Mouse (Mus musculus): ENCODE measurements around the gene Ggcx. TPM values are rescaled to one million over a fixed set of nuclear protein-coding genes. Genes with fewer than 3 reads are reported as not detected.
"Not testable (repeated sequence)": the region's sequence is repeated elsewhere in the genome, so short reads cannot be mapped to it uniquely, and the experiment has no call there.

The Ggcx gene
- polyA plus RNA-seq, 1 experiment, result 8.1 TPM

GRCm38 (mm10) chr6:72454072-72454746, 40.1 kb downstream of the Ggcx start:
- Histone ChIP-seq H3K27ac (ENCODE audit: control insufficient read depth, insufficient read depth, low read depth, low read length, poor library complexity) (peak overlapping the region; percentile 41), H3K4me1 (ENCODE audit: control insufficient read depth, insufficient read depth, low read length) (peaks cover 2% of the 10 kb centered on the region; the same call in 1 of the 2 replicates), H3K4me3 (replicated peaks; ENCODE audit: control insufficient read depth, low read depth, low read length) (no peak overlapping the region)
- WGBS, result 58% methylated on average over 7 of the region's 7 CpGs
- no peak for TF ChIP-seq CTCF (IDR thresholded peaks at IDR 0.05; ENCODE audit: control insufficient read depth, insufficient read depth, low read length)
- no peak for TF ChIP-seq POLR2A (IDR thresholded peaks at IDR 0.05; ENCODE audit: borderline replicate concordance, control insufficient read depth, low read depth, low read length)

- H3K4me1 ChIP-seq (ENCODE audit: control insufficient read depth, insufficient read depth, low read length), result peaks cover 2% of the 10 kb centered on the region; the same call in 1 of the 2 replicates
- TF ChIP-seq CTCF (IDR thresholded peaks at IDR 0.05; ENCODE audit: control insufficient read depth, insufficient read depth, low read length), result no peak
- TF ChIP-seq POLR2A (IDR thresholded peaks at IDR 0.05; ENCODE audit: borderline replicate concordance, control insufficient read depth, low read depth, low read length), result no peak
- WGBS, result 80% methylated on average over 7 of the region's 7 CpGs
- no peak overlapping the region for H3K27ac ChIP-seq (ENCODE audit: control insufficient read depth, insufficient read depth, low read depth, low read length, poor library complexity)
- H3K4me3 ChIP-seq (replicated peaks; ENCODE audit: control insufficient read depth, low read depth, low read length), result no peak overlapping the region
Observed at GRCm38 (mm10) chr6:72454833-72455373, 40.8 kb downstream of the Ggcx start.

GRCm38 (mm10) chr6:72456567-72456966, 42.5 kb downstream of the Ggcx start:
- H3K27ac ChIP-seq (ENCODE audit: control insufficient read depth, insufficient read depth, low read depth, low read length, poor library complexity), result no peak overlapping the region
- peaks cover 2% of the 10 kb centered on the region; the same call in 1 of the 2 replicates for H3K4me1 ChIP-seq (ENCODE audit: control insufficient read depth, insufficient read depth, low read length)
- 65% methylated on average over 4 of the region's 4 CpGs for WGBS
- no peak overlapping the region for H3K4me3 ChIP-seq (replicated peaks; ENCODE audit: control insufficient read depth, low read depth, low read length)
- TF ChIP-seq POLR2A (IDR thresholded peaks at IDR 0.05; ENCODE audit: borderline replicate concordance, control insufficient read depth, low read depth, low read length), result no peak
- TF ChIP-seq CTCF (IDR thresholded peaks at IDR 0.05; ENCODE audit: control insufficient read depth, insufficient read depth, low read length), result no peak

GRCm38 (mm10) chr6:72458418-72458817, 44.3 kb downstream of the Ggcx start:
- 86% methylated on average over 7 of the region's 7 CpGs for WGBS

GRCm38 (mm10) chr6:72458921-72459320, 44.8 kb downstream of the Ggcx start:
- Histone ChIP-seq H3K4me1 (ENCODE audit: control insufficient read depth, insufficient read depth, low read length) (peaks cover 2% of the 10 kb centered on the region; the same call in 1 of the 2 replicates), H3K27ac (ENCODE audit: control insufficient read depth, insufficient read depth, low read depth, low read length, poor library complexity) (no peak overlapping the region), H3K4me3 (replicated peaks; ENCODE audit: control insufficient read depth, low read depth, low read length) (no peak overlapping the region)
- 88% methylated on average over 5 of the region's 5 CpGs for WGBS
- no peak for TF ChIP-seq POLR2A (IDR thresholded peaks at IDR 0.05; ENCODE audit: borderline replicate concordance, control insufficient read depth, low read depth, low read length)
- TF ChIP-seq CTCF (IDR thresholded peaks at IDR 0.05; ENCODE audit: control insufficient read depth, insufficient read depth, low read length), result no peak

More at GRCm38 (mm10) chr6:72458418-72458817, 44.3 kb downstream of the Ggcx start:
- H3K27ac ChIP-seq (ENCODE audit: control insufficient read depth, insufficient read depth, low read depth, low read length, poor library complexity), result no peak overlapping the region
- no peak overlapping the region for H3K4me3 ChIP-seq (replicated peaks; ENCODE audit: control insufficient read depth, low read depth, low read length)
- TF ChIP-seq POLR2A (IDR thresholded peaks at IDR 0.05; ENCODE audit: borderline replicate concordance, control insufficient read depth, low read depth, low read length) (no peak), CTCF (IDR thresholded peaks at IDR 0.05; ENCODE audit: control insufficient read depth, insufficient read depth, low read length) (no peak)
- peaks cover 2% of the 10 kb centered on the region; the same call in 1 of the 2 replicates for H3K4me1 ChIP-seq (ENCODE audit: control insufficient read depth, insufficient read depth, low read length)

- TF ChIP-seq POLR2A (IDR thresholded peaks at IDR 0.05; ENCODE audit: borderline replicate concordance, control insufficient read depth, low read depth, low read length) (no peak), CTCF (IDR thresholded peaks at IDR 0.05; ENCODE audit: control insufficient read depth, insufficient read depth, low read length) (no peak)
- no peaks in the 10 kb centered on the region; the same call in none of the 2 replicates for H3K4me1 ChIP-seq (ENCODE audit: control insufficient read depth, insufficient read depth, low read length)
- 68% methylated on average over 9 of the region's 9 CpGs for WGBS
- H3K27ac ChIP-seq (ENCODE audit: control insufficient read depth, insufficient read depth, low read depth, low read length, poor library complexity), result no peak overlapping the region
- H3K4me3 ChIP-seq (replicated peaks; ENCODE audit: control insufficient read depth, low read depth, low read length), result no peak overlapping the region
Observed at GRCm38 (mm10) chr6:72460036-72460801, 46.1 kb downstream of the Ggcx start.

- 79% methylated on average over 5 of the region's 5 CpGs for WGBS
- not testable (repeated sequence) for H3K4me3 ChIP-seq (replicated peaks; ENCODE audit: control insufficient read depth, low read depth, low read length); H3K27ac ChIP-seq (ENCODE audit: control insufficient read depth, insufficient read depth, low read depth, low read length, poor library complexity); H3K4me1 ChIP-seq (ENCODE audit: control insufficient read depth, insufficient read depth, low read length)
Observed at GRCm38 (mm10) chr6:72462550-72463257, 48.6 kb downstream of the Ggcx start.

Measured in bone marrow, adult 2 months (tissue).